Mouse (Mus musculus) heart, postnatal 14 days (tissue): ENCODE data around the gene Cenps. TPM values are rescaled to one million over a fixed set of nuclear protein-coding genes. Genes with fewer than 3 reads are reported as not detected.
A peak's percentile ranks its signal among the peaks of the same experiment; 100 is the strongest.
"Not testable (repeated sequence)": the region's sequence is repeated elsewhere in the genome, so short reads cannot be mapped to it uniquely, and the experiment has no call there.

Source experiments
- DNase-seq, 2 experiments: peaks; one replicate each; pipeline ENCODE4 v3.0.0; 2021 to 2022
- intact Hi-C: fragments of 180-260 bp; cut with DNase I; formaldehyde crosslinking; loops from one replicate; pipeline ENCODE4 v1.15.1; 2025
- total RNA-seq, 2 experiments: library from RNA; stranded (reverse); gene quantifications; 2 replicates each; pipeline ENCODE4 v1.2.3; 2021

The Cenps gene
- total RNA-seq, 2 experiments from 2014 or later: 9.2 to 9.3 TPM

GRCm38 (mm10) chr4:149126663-149127062 is 10.8 kb downstream of the Cenps start, which contains the start of gene Cort:
Gene Cort (minus strand): TSS chr4:149126763.
- no peak for DNase-seq
- intact Hi-C loops: no loop called here

DNA sequence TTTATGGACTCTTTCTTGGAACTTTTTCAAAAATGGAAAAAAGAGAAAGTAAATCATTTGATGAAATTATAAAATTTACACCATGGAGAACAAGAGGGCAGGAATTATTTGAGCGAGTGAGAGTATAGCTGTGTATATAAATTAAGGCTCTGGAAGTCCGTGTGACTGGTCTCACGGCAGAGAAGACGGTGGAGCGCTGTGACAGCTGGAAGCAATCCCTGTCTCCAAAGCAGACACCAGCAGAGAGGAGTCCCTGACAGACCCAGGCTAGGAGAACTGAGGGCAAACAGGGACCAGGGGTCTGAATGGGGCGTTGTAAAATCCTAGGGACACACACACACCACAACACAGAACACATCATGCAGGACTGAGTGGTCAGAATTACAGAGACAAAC is 11.3 kb downstream of the Cenps start:
- intact Hi-C loops: no loop called here
- DNase-seq: no peak

GRCm38 (mm10) chr4:149125341-149126114 is 11.9 kb downstream of the Cenps start:
- intact Hi-C loops: no loop called here
- DNase-seq: no peak

DNA sequence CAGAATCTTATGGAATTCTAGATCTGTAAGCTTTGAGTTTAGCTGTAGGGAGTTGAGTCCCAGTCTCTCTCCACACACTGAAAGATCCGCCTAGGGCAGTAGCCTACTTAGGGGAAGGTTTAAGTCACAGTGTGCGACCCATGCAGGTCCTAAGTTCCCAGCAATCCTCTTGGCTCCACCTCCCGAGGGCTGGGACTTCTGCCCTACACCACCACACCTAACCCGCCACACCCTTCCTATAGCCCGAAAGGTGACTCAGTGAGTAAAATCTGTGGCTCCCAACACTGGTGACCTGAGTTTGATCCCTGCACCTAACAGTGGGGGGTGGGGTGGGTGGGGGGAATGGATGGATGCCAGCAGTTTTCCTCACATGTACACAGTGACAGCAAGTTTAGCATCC is 14.0 kb downstream of the Cenps start:
- DNase-seq: no peak
- intact Hi-C loops: no loop called here

DNA sequence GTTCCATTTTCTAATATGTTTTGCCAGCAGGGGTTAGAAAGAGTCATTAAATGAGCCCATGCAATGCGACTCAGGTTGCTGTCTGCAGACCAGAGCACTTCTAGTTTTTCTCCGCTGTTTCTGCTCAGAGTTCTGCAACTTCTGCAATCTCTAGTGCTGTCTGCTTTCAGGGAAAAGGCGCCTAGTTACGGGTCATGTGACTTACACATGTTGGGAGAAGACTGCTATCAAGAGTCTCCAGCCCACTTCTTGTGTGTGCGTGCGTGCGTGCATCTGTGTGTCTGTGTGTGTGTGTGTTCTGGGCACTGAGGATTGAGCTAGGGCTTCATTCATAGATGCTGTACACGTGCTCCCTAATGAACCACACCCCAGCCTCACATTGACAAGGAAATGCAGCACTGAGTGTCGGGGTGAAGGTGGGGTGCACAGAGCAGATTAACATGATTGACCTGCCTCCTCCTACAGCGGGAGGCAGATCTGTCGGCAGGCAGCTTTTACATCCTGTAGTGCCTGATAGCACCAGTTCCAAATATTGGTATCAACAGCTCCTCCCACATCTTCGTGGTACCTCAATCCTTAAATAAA is 17.4 kb downstream of the Cenps start:
- intact Hi-C loops: not testable (repeated sequence)

DNA sequence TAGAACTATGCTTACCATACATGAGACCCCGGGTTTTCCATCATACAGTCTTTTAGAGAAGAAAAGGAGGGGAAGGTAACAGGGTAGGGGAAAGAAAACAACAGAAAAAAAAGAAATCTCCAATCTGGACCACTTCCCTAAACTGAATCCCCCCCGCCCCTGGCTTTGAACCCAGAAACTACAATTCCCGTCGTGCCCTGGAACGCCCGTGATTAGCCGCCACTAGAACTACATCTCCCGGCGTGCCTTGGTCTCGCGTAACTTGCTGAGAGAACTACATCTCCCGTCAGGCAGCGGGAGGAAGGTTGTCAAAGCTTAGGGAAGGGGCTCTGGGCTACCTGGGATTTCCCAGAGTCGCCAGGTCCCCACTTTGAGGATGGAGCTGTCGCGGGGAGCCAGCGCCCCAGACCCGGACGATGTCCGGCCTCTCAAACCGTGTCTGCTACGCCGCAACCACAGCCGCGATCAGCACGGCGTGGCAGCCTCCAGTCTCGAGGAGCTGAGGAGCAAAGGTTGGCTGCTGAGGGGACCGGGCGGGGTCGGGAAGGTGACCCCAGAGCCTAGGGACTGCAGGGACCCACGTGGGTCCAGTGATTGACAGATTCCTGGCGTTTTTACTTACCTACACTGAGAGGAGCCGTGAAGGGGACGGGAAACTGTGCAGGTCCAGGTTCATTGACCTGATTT is 33.4 kb downstream of the Cenps start, which contains the start of gene Dffa:
Dffa (plus strand) TSS at position 272 of the 687 bp plus-strand sequence.
- peak; percentile 87 to 94 for DNase-seq
- intact Hi-C loops: no loop called here

More for the DNA sequence above, 17.4 kb downstream of the Cenps start:
- not testable (repeated sequence) for DNase-seq

DNA sequence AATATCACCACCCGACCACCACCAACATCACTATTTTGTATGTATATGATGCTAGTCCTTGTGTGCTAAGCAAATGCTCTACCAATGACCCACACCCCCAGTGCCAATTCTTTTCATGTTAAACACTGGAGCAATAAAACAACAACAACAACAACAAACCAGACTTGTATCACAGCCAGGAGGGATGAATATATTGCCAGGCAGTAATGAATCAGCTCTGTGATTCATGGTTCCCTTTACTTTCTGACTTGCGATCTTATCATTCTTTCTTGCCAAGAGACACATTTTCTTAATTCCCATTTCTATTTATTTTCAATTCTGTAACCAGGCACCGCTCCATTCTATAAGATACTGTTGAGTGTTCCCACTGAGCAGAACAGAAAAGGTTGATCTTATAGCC is 36.0 kb downstream of the Cenps start:
- no peak for DNase-seq
- intact Hi-C loops: no loop called here

DNA sequence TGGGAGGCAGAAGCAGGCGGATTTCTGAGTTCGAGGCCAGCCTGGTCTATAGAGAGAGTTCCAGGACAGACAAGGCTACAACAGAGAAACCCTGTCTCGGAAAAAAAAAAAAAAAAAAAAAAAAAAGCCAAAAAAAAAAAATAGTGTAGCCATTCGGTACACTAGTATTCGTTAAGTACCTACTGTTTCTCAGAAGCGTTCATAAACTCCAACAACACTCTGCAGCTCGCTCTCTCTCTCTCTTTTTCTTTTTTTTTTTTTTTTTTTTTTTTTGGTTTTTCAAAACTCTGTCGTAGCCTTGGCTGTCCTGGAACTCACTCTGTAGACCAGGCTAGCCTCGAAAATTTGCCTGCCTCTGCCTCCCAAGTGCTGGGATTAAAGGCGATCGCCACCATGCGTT is 37.0 kb downstream of the Cenps start:
- DNase-seq, intact Hi-C loops: not testable (repeated sequence)

DNA sequence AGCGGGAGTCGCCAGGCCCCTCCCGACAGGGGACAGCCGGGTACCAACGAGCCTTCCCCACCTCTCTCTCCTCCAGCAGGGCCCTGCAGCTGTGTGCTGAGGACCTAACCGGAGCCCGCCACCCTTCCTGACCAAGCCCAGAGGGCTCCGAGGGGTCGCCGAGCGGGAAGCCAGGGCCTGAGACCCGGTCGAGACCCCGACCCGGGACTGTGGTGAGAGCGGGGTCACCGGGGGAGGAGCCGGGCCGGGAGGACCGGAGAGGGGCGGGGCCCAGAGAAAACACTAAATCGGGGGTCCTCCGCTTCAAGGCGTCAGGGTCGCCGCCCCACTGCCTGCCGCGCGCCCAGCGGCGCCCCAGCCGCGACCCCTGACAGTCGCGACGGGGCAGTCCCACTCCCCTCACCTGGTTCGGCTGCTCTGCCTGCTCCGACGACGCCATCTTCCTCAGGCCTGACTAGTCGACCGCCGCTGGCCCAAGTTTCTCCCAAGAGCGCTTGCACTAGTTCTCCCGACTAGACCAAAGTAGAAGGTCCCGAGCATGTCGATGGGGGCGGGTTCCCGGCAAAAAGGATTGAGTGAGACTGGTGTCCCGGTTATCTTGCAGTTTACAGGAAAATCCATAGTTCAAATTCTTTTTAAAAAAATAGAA is 37.9 kb downstream of the Cenps start, which contains the start of gene Pex14:
Pex14 (minus strand) TSS at position 508 of the 649 bp plus-strand sequence.
- intact Hi-C loops: no loop called here

DNA sequence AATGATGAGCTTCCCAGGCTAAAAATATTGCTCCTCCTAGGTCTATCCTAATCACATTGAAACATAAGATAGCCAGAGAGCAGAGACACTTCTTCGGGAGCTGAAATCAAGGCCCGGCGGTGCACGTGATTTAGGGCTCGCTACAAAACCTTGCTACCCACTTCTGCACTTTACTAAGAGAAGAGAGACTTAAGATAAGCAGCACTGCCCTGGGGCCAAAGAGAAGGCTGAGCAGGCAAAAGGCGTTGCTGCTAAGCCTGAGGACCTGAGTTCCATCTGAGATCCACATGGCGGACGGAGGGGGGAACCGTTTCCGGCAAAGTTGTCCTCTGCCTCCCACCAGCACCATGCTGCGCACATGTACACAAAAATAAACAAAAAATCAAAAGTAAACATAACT is 38.9 kb downstream of the Cenps start:
- no peak for DNase-seq
- intact Hi-C loops: no loop called here

More for the DNA sequence above, 37.9 kb downstream of the Cenps start, which contains the start of gene Pex14:
- peak; percentile 87 to 90 for DNase-seq

- DNase-seq: no peak
- intact Hi-C loops: no loop called here
Observed at GRCm38 (mm10) chr4:149097956-149098355, 39.5 kb downstream of the Cenps start.

DNA sequence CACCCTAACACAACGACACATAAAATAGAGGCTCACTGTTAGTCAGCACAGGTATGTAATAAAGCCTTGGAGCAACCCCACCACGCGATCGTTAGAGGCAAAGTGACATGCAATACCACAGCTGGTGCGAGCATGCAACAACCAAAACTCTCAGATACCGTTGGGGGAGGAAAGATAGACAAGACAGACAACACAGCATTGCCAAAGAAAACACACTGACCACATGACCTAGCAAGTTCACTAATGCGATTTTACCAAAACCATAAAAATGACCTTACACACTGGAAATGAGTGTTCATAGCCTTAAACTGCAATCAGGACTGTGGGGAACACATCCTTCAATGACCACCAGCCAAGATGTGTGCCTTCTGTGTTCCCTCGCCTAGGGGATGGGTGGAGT is 46.1 kb downstream of the Cenps start:
- no peak for DNase-seq
- intact Hi-C loops: no loop called here

- intact Hi-C loops: no loop called here
- DNase-seq: no peak
Observed at GRCm38 (mm10) chr4:149085381-149085780, 52.0 kb downstream of the Cenps start.

DNA sequence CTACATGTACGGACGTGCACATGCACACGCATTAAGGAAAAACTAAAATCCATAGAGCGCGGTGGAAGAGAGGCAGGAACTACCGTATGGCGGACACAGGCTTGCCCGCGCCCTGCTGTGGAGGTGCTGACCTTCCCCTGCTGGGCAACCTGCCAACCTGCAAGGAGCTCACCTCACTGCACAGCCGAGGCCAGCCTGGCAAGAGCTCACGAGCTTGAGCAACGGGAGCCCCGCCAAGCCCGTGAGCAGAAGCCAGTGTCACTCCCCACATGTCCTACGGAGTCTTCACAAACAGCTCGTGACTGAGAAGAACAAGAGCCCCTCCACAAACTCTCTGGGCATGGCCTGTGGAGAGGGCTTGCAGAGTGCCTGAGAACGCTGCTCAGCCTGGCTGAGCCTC is 55.9 kb downstream of the Cenps start:
- peak; percentile 81 to 83 for DNase-seq
- intact Hi-C loops: no loop called here

- no peak for DNase-seq
- intact Hi-C loops: no loop called here
Observed at GRCm38 (mm10) chr4:149080111-149080510, 57.3 kb downstream of the Cenps start.

DNA sequence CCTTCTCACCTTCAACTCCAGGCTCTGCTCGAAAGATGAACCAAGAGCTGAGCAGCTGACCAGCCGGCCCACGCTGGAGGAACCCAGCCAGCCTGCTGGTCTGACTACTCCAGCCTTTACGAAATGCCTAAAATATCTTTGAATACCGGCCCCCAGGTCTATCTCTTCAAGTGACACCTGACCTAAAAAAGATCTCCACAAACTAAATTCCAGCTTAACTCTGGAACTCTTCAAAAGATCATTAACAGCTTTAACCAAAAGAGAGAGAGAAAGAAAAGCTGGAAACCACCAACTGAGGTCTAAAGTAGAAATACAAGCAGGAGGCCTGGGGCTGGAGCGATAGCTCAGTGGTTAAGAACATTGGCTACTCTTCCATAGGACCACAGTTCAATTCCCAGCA is 57.8 kb downstream of the Cenps start:
- intact Hi-C loops: loop anchor here (2.0 to 10.0 kb wide), 4 partner anchors 58 to 397 kb away; partner anchors contain the start of gene Cenps
- no peak for DNase-seq

DNA sequence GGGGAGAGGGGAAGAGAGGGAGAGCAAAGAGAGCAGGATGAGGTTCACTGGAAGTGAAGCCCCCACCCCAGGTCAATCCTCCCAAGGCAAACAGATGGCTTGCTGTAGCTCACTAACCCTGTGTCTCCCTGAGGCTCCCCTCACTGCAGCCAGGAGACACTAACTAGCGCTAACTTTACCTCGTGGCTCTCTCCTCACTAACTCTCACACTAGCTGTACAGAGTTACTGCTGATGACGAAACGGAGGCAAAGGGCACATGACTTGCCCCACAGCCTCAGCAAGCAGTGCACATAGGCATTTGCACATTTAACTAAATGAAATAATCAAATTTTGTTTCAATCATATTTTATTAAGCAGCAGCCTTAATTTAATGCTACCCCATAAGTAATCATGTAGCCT is 59.2 kb downstream of the Cenps start:
- intact Hi-C loops: loop anchor here (2.0 to 10.0 kb wide), 4 partner anchors 59 to 396 kb away; partner anchors contain the start of gene Cenps
- no peak for DNase-seq
